Mouse (Mus musculus): Measurements from ENCODE around the gene Tmem150a.
A peak's percentile ranks its signal among the peaks of the same experiment; 100 is the strongest.

The Tmem150a gene

GRCm38 (mm10) chr6:72352636-72353405 lies 2.4 kb upstream of the Tmem150a start:
- DNase-seq, result no peak

GRCm38 (mm10) chr6:72354025-72354424 lies 1.2 kb upstream of the Tmem150a start:
- DNase-seq, result no peak

GRCm38 (mm10) chr6:72356001-72356532 lies 820 bp downstream of the Tmem150a start:
- no peak for DNase-seq

- DNase-seq, result no peak
These were observed 2.2 kb downstream of the Tmem150a start for GRCm38 (mm10) chr6:72357164-72358079.

- no peak for DNase-seq
These were observed 3.0 kb downstream of the Tmem150a start for GRCm38 (mm10) chr6:72358086-72358764.

GRCm38 (mm10) chr6:72359343-72359742 lies 4.1 kb downstream of the Tmem150a start:
- DNase-seq, result no peak

GRCm38 (mm10) chr6:72359891-72360598 lies 4.8 kb downstream of the Tmem150a start:
- no peak for DNase-seq

GRCm38 (mm10) chr6:72360599-72360935 lies 5.3 kb downstream of the Tmem150a start:
- DNase-seq, result no peak

- DNase-seq, result no peak
These were observed 5.9 kb downstream of the Tmem150a start for GRCm38 (mm10) chr6:72361121-72361551.

- peak; percentile 94 to 96 for DNase-seq
These were observed 7.1 kb downstream of the Tmem150a start for GRCm38 (mm10) chr6:72362132-72363028.

- no peak for DNase-seq
These were observed 8.8 kb downstream of the Tmem150a start for GRCm38 (mm10) chr6:72364009-72364408.

- no peak for DNase-seq
These were observed 9.7 kb downstream of the Tmem150a start for GRCm38 (mm10) chr6:72364985-72365384.

- DNase-seq, result no peak
These were observed 11.1 kb downstream of the Tmem150a start for GRCm38 (mm10) chr6:72366304-72366703.

- DNase-seq, result no peak
These were observed 11.7 kb downstream of the Tmem150a start, which contains the start of gene Rnf181 for GRCm38 (mm10) chr6:72366844-72367443. Gene Rnf181, minus strand, starts transcription at chr6:72366956.

GRCm38 (mm10) chr6:72367460-72367974 lies 12.3 kb downstream of the Tmem150a start:
- DNase-seq, result no peak

- no peak for DNase-seq
These were observed 14.3 kb downstream of the Tmem150a start for GRCm38 (mm10) chr6:72369557-72369956.

GRCm38 (mm10) chr6:72370091-72370490 lies 14.8 kb downstream of the Tmem150a start:
- no peak for DNase-seq

GRCm38 (mm10) chr6:72371147-72371546 lies 15.9 kb downstream of the Tmem150a start:
- DNase-seq, result no peak

GRCm38 (mm10) chr6:72371571-72371970 lies 16.3 kb downstream of the Tmem150a start:
- no peak for DNase-seq

- DNase-seq, result no peak
These were observed 17.9 kb downstream of the Tmem150a start for GRCm38 (mm10) chr6:72373184-72373583.

Measured in thymus, postnatal 36 days (tissue).